Mouse (Mus musculus): ENCODE data around the gene Sympk.

DNA sequence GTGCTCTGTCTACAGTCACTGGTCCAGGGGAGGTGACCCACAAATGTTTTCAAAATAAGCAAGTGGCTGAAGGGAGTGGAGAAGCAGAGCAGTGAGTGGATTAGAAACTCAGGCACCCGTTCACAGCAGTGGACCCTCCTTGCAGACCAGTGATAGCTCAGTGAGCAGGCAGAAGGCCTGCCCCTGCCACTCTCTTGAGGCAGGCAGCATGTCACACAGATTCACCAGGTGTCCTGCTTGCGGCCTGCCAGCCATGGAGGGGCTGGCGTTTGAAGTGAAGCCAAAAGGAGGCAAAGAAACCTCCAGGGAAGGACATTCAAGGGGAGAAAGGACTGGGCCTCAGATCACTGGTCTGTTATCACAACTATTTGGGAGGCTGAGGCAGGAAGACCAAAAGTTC lies 54.6 kb downstream of the Sympk start:
- TF ChIP-seq CTCF (IDR thresholded peaks at IDR 0.05; ENCODE audit: extremely low read depth, insufficient read length, insufficient replicate concordance, low read depth, low read length) (no peak), POLR2A (IDR thresholded peaks at IDR 0.05; ENCODE audit: low read depth, low read length) (no peak)
